Mouse (Mus musculus) T-helper 1 cell (primary cell): ENCODE data around the gene Sptbn4.

Experiments used
- in situ Hi-C: fragments of 300-600 bp; cut with MboI, MseI; formaldehyde crosslinking; loops from one replicate; pipeline ENCODE4 v1.15.1; 2025; ENCODE audit warnings: high pct_unique_total_duplicates

Sptbn4 gene

GRCm38 (mm10) chr7:27328648-27329047 is 118.8 kb downstream of the Sptbn4 start:
- in situ Hi-C loops: no loop called here

GRCm38 (mm10) chr7:27328161-27328560 is 119.3 kb downstream of the Sptbn4 start:
- in situ Hi-C loops: no loop called here

- in situ Hi-C loops: no loop called here
These were observed 120.0 kb downstream of the Sptbn4 start for GRCm38 (mm10) chr7:27327500-27327899.

GRCm38 (mm10) chr7:27326101-27326880 is 121.2 kb downstream of the Sptbn4 start:
- in situ Hi-C loops: no loop called here

- in situ Hi-C loops: no loop called here
These were observed 121.8 kb downstream of the Sptbn4 start for GRCm38 (mm10) chr7:27325697-27326096.

GRCm38 (mm10) chr7:27324928-27325327 is 122.6 kb downstream of the Sptbn4 start:
- in situ Hi-C loops: no loop called here

- in situ Hi-C loops: no loop called here
These were observed 123.3 kb downstream of the Sptbn4 start for GRCm38 (mm10) chr7:27324161-27324560.

GRCm38 (mm10) chr7:27323001-27323400 is 124.5 kb downstream of the Sptbn4 start:
- in situ Hi-C loops: no loop called here

- in situ Hi-C loops: no loop called here
These were observed 125.2 kb downstream of the Sptbn4 start for GRCm38 (mm10) chr7:27322291-27322690.

GRCm38 (mm10) chr7:27319411-27319810 is 128.1 kb downstream of the Sptbn4 start:
- in situ Hi-C loops: no loop called here

GRCm38 (mm10) chr7:27315958-27316357 is 131.5 kb downstream of the Sptbn4 start:
- in situ Hi-C loops: no loop called here

- in situ Hi-C loops: no loop called here
These were observed 133.1 kb downstream of the Sptbn4 start for GRCm38 (mm10) chr7:27314393-27314792.

- in situ Hi-C loops: no loop called here
These were observed 135.7 kb downstream of the Sptbn4 start for GRCm38 (mm10) chr7:27311651-27312284.

- in situ Hi-C loops: no loop called here
These were observed 136.4 kb downstream of the Sptbn4 start for GRCm38 (mm10) chr7:27310996-27311535.

GRCm38 (mm10) chr7:27310306-27310705 is 137.2 kb downstream of the Sptbn4 start:
- in situ Hi-C loops: no loop called here

- in situ Hi-C loops: no loop called here
These were observed 137.7 kb downstream of the Sptbn4 start for GRCm38 (mm10) chr7:27309832-27310231.

GRCm38 (mm10) chr7:27308821-27309549 is 138.5 kb downstream of the Sptbn4 start:
- in situ Hi-C loops: no loop called here

GRCm38 (mm10) chr7:27307551-27307950 is 139.9 kb downstream of the Sptbn4 start:
- in situ Hi-C loops: no loop called here
